Mouse (Mus musculus) liver, postnatal 0 days (tissue): ENCODE measurements around the gene Hvcn1. TPM values are rescaled to one million over a fixed set of nuclear protein-coding genes. Genes with fewer than 3 reads are reported as not detected.

Experiments used
- ATAC-seq: fragments of 200-750 bp; cut with Nextera tagmentation; 2 replicates; pipeline ENCODE4 v1.8.0; 2017; ENCODE audit warnings: mild to moderate bottlenecking, moderate library complexity
- DNase-seq: peaks from one replicate; pipeline ENCODE4 v3.0.0-alpha.2; 2016
- H3K27ac ChIP-seq: fragments of 300-500 bp; sonication (generic); 2 replicates; pipeline ENCODE4 v1.5.1; 2014; ENCODE audit warnings: antibody characterized with exemption, moderate library complexity, mild to moderate bottlenecking, low read depth
- H3K27me3 ChIP-seq: fragments of 300-500 bp; sonication (generic); 2 replicates; pipeline ENCODE4 v1.6.1; 2014; ENCODE audit warnings: low read length, control low read depth, mixed read lengths; ENCODE audit not compliant: insufficient read depth
- H3K36me3 ChIP-seq: fragments of 300-500 bp; sonication (generic); replicated peaks from 2 replicates; pipeline ENCODE4 v1.6.1; 2014; ENCODE audit warnings: mild to moderate bottlenecking, control low read depth, low read length, moderate library complexity, mixed read lengths; ENCODE audit not compliant: insufficient read depth
- H3K4me1 ChIP-seq: fragments of 300-500 bp; sonication (generic); 2 replicates; pipeline ENCODE4 v1.6.1; 2014; ENCODE audit warnings: antibody characterized with exemption, mild to moderate bottlenecking, control low read depth; ENCODE audit not compliant: insufficient read depth
- H3K4me2 ChIP-seq: fragments of 300-500 bp; sonication (generic); 2 replicates; pipeline ENCODE4 v1.6.1; 2014; ENCODE audit warnings: low read depth, mild to moderate bottlenecking, low read length, moderate library complexity, mixed read lengths
- H3K4me3 ChIP-seq: fragments of 300-500 bp; sonication (generic); 2 replicates; pipeline ENCODE4 v1.5.1; 2014; ENCODE audit warnings: low read depth, low read length
- H3K9ac ChIP-seq: fragments of 300-500 bp; sonication (generic); replicated peaks from 2 replicates; pipeline ENCODE4 v1.6.1; 2014; ENCODE audit warnings: mild to moderate bottlenecking, moderate library complexity
- H3K9me3 ChIP-seq: fragments of 300-500 bp; sonication (generic); 2 replicates; pipeline ENCODE4 v1.6.1; 2016; ENCODE audit warnings: mild to moderate bottlenecking, control low read depth, low read length, mixed read lengths
- CTCF ChIP-seq: sonication (generic); IDR thresholded peaks from 2 replicates; pipeline ENCODE4 v1.5.1; 2016; ENCODE audit warnings: antibody characterized with exemption, low read depth
- EP300 ChIP-seq: IDR thresholded peaks from 2 replicates; pipeline ENCODE4 v1.6.1; 2016; ENCODE audit warnings: antibody characterized with exemption, low read depth, mild to moderate bottlenecking
- WGBS: fragments of 180-500 bp; shearing (Covaris S2); extraction: QIAGEN DNeasy Blood & Tissue Kit; methylation state at CpG from one replicate; pipeline ENCODE4 v1.1.7; 2014; ENCODE audit not compliant: insufficient replicate concordance; 5-methylcytosine and 5-hydroxymethylcytosine counted together
- polyA plus RNA-seq: library from polyadenylated mRNA; unstranded; fragments of >200 nt; fragmentation: Nextera tagmentation; extraction: Ambion mirVana; gene quantifications from 2 replicates; pipeline ENCODE4 v1.2.1, GENCODE M21; 2015

Hvcn1 gene
- polyA plus RNA-seq, 1 experiment from 2014 or later = 7.3 TPM

GRCm38 (mm10) chr5:122218928-122219327, 12.3 kb downstream of the Hvcn1 start:
- Histone ChIP-seq H3K4me1 (peaks cover 25% of the 10 kb centered on the region), H3K36me3 (no peaks in the 10 kb centered on the region), H3K9me3 (no peaks in the 10 kb centered on the region), H3K27me3 (no peaks in the 10 kb centered on the region), H3K4me2 (no peak overlapping the region), H3K27ac (peak overlapping the region; percentile 34; the same call in 1 of the 2 replicates), H3K4me3 (no peak overlapping the region), H3K9ac (no peak overlapping the region)
- DNase-seq (no peak), ATAC-seq (no peak)
- TF ChIP-seq EP300 (no peak), CTCF (no peak)
- 34% methylated on average over 7 of the region's 7 CpGs for WGBS

- Histone ChIP-seq H3K36me3 (no peaks in the 10 kb centered on the region), H3K27ac (peak overlapping the region; percentile 78), H3K9ac (peak overlapping the region; percentile 21; the same call in 1 of the 2 replicates), H3K9me3 (no peaks in the 10 kb centered on the region), H3K4me1 (peaks cover 25% of the 10 kb centered on the region), H3K4me3 (no peak overlapping the region), H3K4me2 (no peak overlapping the region), H3K27me3 (no peaks in the 10 kb centered on the region)
- DNase-seq = peak; percentile 66
- TF ChIP-seq CTCF (no peak), EP300 (0 out of 2 replicates have a peak, but pooled peaks have one; percentile 17)
- 34% methylated on average over 18 of the region's 18 CpGs for WGBS
- ATAC-seq = peak; percentile 76
Observed at GRCm38 (mm10) chr5:122219655-122220629, 13.3 kb downstream of the Hvcn1 start.

- no peak overlapping the region for H3K27ac ChIP-seq
- WGBS = 77% methylated on average over 4 of the region's 4 CpGs
- H3K27me3 ChIP-seq = no peaks in the 10 kb centered on the region
- TF ChIP-seq EP300 (no peak), CTCF (no peak)
- H3K4me3 ChIP-seq = no peak overlapping the region
- DNase-seq (no peak), ATAC-seq (no peak)
- no peak overlapping the region for H3K4me2 ChIP-seq
- H3K9me3 ChIP-seq = no peaks in the 10 kb centered on the region
- H3K9ac ChIP-seq = no peak overlapping the region
- H3K4me1 ChIP-seq = peaks cover 25% of the 10 kb centered on the region
- H3K36me3 ChIP-seq = no peaks in the 10 kb centered on the region
Observed at GRCm38 (mm10) chr5:122221085-122221484, 14.5 kb downstream of the Hvcn1 start.

- H3K27me3 ChIP-seq = no peaks in the 10 kb centered on the region
- no peak for TF ChIP-seq CTCF
- TF ChIP-seq EP300 = no peak
- peaks cover 4% of the 10 kb centered on the region; the same call in 1 of the 2 replicates for H3K36me3 ChIP-seq
- ATAC-seq = no peak
- no peak overlapping the region for H3K27ac ChIP-seq
- WGBS = 84% methylated on average over 2 of the region's 2 CpGs
- no peak overlapping the region for H3K4me2 ChIP-seq
- DNase-seq = no peak
- no peak overlapping the region for H3K9ac ChIP-seq
- peaks cover 13% of the 10 kb centered on the region for H3K4me1 ChIP-seq
- H3K9me3 ChIP-seq = peaks cover 2% of the 10 kb centered on the region; the same call in 1 of the 2 replicates
- no peak overlapping the region for H3K4me3 ChIP-seq
Observed at GRCm38 (mm10) chr5:122224291-122224690, 17.7 kb downstream of the Hvcn1 start.

- Histone ChIP-seq H3K36me3 (peaks cover 4% of the 10 kb centered on the region; the same call in 1 of the 2 replicates), H3K4me3 (no peak overlapping the region), H3K4me1 (peaks cover 3% of the 10 kb centered on the region), H3K27ac (no peak overlapping the region), H3K27me3 (no peaks in the 10 kb centered on the region), H3K9me3 (peaks cover 2% of the 10 kb centered on the region; the same call in 1 of the 2 replicates), H3K9ac (no peak overlapping the region), H3K4me2 (no peak overlapping the region)
- ATAC-seq (no peak), DNase-seq (no peak)
- TF ChIP-seq CTCF (no peak), EP300 (no peak)
- 71% methylated on average over 3 of the region's 3 CpGs for WGBS
Observed at GRCm38 (mm10) chr5:122228271-122228765, 21.7 kb downstream of the Hvcn1 start.

- Histone ChIP-seq H3K27me3 (no peaks in the 10 kb centered on the region), H3K27ac (no peak overlapping the region), H3K4me2 (no peak overlapping the region), H3K9me3 (peaks cover 2% of the 10 kb centered on the region; the same call in 1 of the 2 replicates), H3K4me1 (peaks cover 3% of the 10 kb centered on the region), H3K4me3 (no peak overlapping the region), H3K36me3 (peaks cover 4% of the 10 kb centered on the region; the same call in 1 of the 2 replicates), H3K9ac (no peak overlapping the region)
- ATAC-seq = no peak
- no peak for DNase-seq
- TF ChIP-seq EP300 (no peak), CTCF (no peak)
- WGBS = 62% methylated on average over 4 of the region's 4 CpGs
Observed at GRCm38 (mm10) chr5:122228772-122229171, 22.2 kb downstream of the Hvcn1 start.
